In the genomic region with DNA sequence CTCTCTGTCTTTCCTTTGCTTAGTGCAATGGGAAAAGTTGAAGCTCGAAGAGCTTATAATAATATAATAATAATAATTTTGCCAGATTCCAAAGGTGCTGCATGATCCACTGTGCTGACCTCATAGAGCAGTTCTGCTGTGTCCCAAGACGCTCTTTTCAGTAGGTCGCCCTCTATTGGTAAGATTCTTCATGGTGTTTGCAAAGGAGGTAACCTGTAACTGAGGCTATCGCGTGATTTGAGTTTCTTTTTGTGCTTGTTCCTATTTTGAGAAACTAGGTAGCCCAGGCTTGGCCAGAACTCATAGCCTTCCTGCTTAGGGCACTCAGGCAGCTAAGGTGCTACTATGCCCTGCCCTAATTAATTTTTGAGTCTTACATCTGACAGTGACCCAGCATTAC, we compare ENCODE assay signal across 2 mouse cellular contexts.
TF ChIP-seq lines count a peak whose summit lies in the region.

No protein-coding gene starts in this region.

TF ChIP-seq in CH12.LX, 34 proteins besides CTCF, POLR2A, EP300 and RAD21 (continued from another document):
- TF ChIP-seq BHLHE40 (IDR thresholded peaks at IDR 0.05; ENCODE audit: low read depth, low read length) (0 out of 2 replicates have a peak, but pooled peaks have one; percentile 24), CHD2 (IDR thresholded peaks at IDR 0.05; ENCODE audit: low read length) (peak; percentile 97), SMC3 (IDR thresholded peaks at IDR 0.05; ENCODE audit: low read depth, low read length) (peak; percentile 46; the same call in 1 of the 2 replicates), MAZ (IDR thresholded peaks at IDR 0.05; ENCODE audit: low read depth, low read length) (no peak)

TF ChIP-seq in MEL, 35 proteins besides CTCF, POLR2A, EP300 and RAD21 (continued from another document):
- TF ChIP-seq SMC3 (IDR thresholded peaks at IDR 0.05; ENCODE audit: low read depth, low read length), result peak; percentile 67
